Mouse (Mus musculus): ENCODE data around the gene Duxf3.
"Not testable (repeated sequence)": the region's sequence is repeated elsewhere in the genome, so short reads cannot be mapped to it uniquely, and the experiment has no call there.

- not testable (repeated sequence) for TF ChIP-seq POLR2A (IDR thresholded peaks at IDR 0.05; ENCODE audit: insufficient read length, low read depth); TCF12 (IDR thresholded peaks at IDR 0.05; ENCODE audit: insufficient read depth, poor library complexity, severe bottlenecking); MYOG (IDR thresholded peaks at IDR 0.05; ENCODE audit: control insufficient read depth in 1 of 3, insufficient read depth in 1 of 3, insufficient read length in 2 of 3, low read depth in 2 of 3); E2F4 (IDR thresholded peaks at IDR 0.05; ENCODE audit: insufficient read depth); CEBPB (IDR thresholded peaks at IDR 0.05; ENCODE audit: insufficient read depth, poor library complexity, severe bottlenecking); POLR2AphosphoS2 (IDR thresholded peaks at IDR 0.05; ENCODE audit: insufficient read length, low read depth); USF1 (IDR thresholded peaks at IDR 0.05; ENCODE audit: low read depth); REST (IDR thresholded peaks at IDR 0.05; ENCODE audit: insufficient read depth, insufficient read length); MAX (IDR thresholded peaks at IDR 0.05; ENCODE audit: low read depth); SRF (IDR thresholded peaks at IDR 0.05; ENCODE audit: control insufficient read depth, insufficient read length, low read depth)
Measured at GRCm38 (mm10) chr10:58232641-58232969, at the start of gene Duxf3.
